Mouse (Mus musculus) kidney, postnatal 36 days (tissue): ENCODE measurements at regions not wholly inside any gene's neighbourhood (a gene's known extent, or its start where the extent isn't known, plus 50 kb on each side); places are given as distances from the start of the nearest gene placed in this dataset.

Source experiments
- DNase-seq, 2 experiments: peaks; one replicate each; pipeline ENCODE4 v3.0.0; 2021 to 2022; ENCODE audit warnings: mixed read lengths in 2 of 2

- DNase-seq = no peak
Observed at GRCm38 (mm10) chr7:67895166-67895565, 57.5 kb upstream of the Igf1r start.

- no peak for DNase-seq
Observed at GRCm38 (mm10) chr7:67892917-67893316, 59.7 kb upstream of the Igf1r start.

DNA sequence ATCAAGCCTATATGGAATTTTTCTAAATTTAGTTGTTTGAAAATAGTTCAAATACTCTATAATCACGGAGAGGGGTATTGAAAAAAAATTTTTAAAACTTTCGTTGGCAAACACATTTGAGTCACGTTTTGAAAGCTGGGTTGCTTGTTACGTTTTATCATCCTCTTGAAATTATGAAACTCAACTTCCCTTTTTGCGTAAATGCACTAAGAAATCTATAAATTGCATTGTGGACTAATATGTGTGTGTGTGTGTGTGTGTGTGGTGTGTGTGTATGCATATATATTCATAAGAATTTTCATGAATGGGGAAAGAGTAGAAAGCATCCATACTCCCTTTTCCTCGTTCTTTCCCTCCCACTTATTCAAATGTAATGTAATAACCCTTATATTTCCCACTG is 69.6 kb upstream of the Igf1r start:
- DNase-seq = no peak

DNA sequence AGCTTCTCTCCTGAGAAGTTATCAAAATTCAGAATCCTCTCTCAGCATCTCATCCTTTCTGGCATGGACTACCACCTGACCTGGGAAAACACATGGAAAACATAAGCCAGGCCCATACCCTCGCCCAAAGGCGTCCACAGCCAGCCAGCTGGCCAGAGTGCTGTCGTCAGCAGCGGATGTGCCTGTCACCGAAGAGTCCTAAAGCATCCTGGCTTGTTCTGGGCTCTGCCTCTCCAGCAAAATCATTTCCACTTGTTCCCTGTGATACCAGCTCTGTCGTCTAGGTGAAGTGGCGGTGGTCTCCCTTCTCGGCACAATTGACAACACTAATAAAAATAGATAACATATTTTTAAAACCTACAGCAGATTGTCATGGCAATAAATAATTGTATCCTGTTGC is 70.0 kb upstream of the Igf1r start:
- no peak for DNase-seq

DNA sequence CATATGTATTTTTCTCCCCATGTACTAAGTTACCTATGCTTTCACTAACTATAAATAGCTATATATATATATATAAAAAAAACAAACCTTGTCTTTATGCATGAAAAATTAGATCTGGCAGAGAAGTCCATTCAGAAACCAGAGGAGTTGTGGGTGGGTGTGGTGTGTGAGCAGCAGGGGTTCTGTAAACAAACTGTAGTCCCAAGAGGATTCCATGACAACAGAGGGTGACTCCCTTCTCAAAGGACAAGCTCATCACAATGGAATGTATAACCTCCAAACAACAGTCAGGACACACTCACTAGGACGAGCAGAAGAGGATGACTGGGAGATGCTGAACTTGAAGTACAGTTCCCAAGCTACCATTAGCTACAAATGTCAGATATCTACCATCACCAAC is 74.4 kb upstream of the Igf1r start:
- no peak for DNase-seq

DNA sequence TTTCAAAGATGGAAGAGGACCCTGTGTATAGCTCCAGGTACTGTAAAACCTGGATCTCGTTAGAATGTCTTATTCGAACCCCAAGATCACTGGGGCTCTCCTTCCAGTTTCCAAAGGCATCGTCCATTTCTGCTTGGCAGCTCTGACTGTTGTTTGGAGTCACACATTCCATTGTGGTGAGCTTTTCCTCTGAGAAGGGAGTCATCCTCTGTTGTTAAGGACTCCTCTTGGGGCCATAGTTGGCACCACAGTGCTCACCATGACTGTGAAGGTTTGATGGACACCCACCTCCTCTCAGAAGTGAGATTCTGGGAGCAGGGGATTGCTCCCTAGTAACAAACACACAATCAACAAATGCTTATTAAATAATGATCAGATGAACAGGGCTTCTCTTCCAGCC is 75.0 kb upstream of the Igf1r start:
- no peak for DNase-seq

DNA sequence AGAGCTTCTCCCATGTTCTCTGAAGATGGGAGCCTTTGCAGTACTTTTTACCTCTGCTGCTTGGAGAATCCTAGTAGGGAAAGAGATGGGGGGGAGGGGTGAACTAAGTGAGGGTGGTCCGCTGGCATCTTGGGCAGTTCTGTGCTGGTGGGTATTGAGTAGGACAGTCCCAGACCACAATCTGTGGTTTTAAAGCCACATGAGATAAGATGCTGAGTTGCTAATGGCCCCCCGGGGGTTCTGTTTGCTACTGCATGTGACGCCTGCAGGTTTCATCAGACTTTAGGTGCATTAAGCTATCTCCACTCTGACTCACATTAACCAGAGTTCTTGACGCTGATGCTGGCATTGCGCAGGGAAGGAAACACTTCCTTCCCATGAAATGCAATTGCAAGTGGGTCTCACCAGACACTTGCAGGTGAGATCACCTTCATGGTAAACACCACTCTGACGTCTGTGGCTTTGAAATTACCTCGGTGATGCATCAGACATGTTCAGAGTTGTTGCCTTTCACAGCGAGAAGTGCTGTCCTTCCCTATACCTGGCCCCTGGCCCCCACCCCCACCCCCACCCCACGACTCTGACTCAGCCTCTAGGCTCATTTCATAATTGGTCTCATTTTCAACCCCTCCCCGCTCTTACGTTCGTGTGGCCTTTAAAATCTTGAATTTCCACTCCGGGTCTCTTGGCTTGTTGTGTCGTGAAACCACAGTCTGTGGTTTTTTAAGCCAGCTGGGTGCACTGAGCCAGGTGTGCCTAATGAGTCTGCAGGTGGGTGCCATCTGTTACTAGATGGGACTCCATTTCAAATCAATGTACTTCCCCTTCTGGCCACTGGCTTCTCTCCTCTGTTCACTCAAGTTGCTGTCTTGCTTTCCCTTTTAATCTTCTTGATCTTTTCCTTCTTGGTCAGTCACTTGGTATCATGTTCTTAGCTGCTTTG is 94.8 kb upstream of the Synm start:
- DNase-seq = no peak

DNA sequence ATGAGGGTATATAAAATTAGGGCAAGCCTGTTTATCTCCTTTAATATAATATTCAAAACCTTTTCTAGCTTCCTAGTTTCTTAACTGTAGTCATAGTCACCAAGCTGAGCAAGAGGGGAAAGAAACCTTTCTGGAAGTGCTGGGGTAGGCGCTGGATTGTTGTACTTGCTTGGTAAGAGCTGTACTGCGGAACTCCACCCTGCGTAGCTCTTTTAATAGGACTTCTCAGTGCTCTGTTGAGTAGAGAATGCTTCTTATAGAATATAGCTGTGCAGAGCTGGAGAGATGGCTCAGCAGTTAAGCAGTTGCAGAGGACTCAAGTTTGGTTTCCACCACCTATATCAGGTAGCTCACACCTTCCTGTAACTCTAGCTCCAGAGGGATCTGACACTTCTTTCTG is 93.3 kb upstream of the Synm start:
- DNase-seq = no peak

GRCm38 (mm10) chr7:67849509-67849862 is 89.9 kb upstream of the Synm start:
- no peak for DNase-seq

GRCm38 (mm10) chr7:67848589-67849508 is 89.3 kb upstream of the Synm start:
- DNase-seq = peak; percentile 66 to 70

DNA sequence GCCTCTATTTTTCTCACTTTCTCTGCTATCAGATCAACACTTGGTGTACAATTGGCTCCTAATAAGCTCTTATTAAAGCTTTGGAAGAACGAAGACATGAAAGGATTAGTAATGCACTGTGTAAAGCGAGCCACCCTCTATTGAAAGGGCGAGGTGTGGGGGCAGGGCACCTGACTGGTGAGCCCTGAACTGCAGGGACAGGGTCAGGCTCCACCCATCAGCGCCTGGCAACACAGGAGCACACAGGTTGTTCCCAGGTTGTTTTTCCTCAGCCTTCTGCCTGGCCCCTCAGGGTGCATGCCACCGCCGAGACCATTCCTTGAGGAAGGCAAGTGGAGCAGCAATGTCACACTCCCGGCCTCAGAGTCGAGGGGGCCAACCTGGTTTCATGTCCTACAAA is 87.3 kb upstream of the Synm start:
- peak; percentile 45 to 56 for DNase-seq

DNA sequence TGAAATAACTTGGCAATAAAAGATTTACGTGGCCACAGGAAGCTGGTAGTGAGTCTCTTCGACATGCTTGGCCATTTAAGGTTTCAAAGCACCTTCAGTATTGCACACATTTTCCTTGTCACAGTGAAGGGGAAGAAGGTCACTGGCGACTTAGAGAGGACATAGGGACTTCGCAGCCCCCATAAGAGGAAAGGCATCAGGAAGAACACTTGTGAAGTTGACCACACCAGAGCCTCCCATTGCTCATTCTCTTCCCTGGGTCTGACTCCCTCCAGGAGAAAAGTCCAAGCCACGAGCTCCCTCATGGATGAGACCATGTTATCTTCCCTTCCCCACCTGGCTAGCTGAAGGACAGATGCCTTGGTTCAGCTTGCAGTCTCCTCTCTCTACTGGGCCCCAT is 77.4 kb upstream of the Synm start:
- DNase-seq = no peak

DNA sequence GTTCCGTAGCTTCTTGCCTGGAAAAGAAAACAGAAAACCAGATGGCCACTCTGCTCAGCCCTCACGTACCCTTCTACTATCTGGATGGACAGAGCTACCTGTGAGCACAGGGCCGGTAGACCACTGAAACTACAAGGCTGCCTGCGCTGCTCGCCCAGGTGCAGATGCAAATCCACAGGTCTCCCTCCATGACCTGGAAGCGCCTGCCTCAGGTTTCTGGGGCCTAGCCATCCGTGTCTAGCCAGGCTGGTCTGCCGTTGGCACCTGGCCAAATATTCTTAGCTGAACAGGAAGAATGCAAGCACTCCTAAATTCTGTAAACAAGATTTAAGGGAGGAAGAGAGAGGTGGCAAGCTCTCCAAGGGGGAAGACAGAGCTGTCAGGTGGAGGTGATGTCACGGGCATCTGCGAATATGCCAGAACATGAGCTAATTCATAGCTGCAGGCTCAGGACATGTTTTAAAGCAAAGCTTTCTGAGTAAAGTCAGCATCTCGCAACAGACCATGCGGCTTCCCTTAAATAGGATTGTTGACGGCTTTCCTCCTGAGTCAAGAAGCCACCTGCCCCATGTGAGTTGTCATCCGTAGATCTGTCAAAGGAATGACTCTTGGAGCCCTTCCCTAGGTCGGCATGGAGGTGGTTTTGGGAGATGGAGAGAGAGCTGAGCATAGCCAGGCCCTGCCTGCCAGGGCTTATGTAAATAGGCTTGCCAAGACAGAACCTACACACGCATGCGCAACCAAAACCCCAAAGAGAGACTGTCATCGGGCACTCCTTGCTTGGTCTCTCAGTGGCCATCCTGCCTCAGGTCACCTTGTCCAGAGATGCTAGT is 76.8 kb upstream of the Synm start:
- peak; percentile 51 to 62 for DNase-seq

DNA sequence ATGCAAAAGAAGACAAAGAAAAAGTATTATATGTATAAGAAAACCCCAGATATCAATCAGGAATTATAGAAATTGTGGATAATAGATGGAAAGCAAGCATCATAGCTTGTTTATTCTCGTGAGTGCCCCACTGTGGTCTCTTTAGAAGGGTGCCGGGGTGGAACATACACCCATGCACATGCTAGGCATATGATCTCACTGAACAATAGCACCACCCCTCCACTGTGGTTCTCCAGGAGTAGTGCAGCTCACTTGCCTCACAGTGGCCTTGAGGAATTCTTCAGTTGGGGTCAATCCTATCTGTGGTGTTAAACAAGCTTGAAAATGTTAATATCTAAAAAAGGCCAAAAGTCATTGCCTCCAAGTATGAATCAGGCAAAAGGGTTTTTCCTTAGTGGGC is 72.2 kb upstream of the Synm start:
- no peak for DNase-seq

- DNase-seq = no peak
Observed at GRCm38 (mm10) chr7:67827386-67827785, 67.8 kb upstream of the Synm start.

DNA sequence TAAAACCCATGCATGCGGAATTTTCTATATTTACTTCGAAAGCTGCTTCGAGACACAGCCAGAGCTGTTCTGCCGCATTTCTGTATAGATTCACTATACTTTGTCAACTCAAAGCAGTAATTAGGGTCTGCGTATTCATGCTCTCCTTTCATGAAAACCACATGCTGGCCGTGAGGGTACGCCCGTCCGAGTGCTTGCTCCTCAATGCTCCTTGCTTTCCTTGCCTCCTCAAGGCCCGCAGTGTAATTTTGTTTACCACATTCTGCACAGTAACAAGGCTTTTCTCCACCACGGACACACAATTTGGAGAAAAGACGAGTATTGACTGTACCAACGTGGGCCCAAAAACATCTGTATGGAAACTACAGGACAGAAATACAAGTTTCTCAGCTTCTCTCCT is 67.4 kb upstream of the Synm start:
- no peak for DNase-seq

DNA sequence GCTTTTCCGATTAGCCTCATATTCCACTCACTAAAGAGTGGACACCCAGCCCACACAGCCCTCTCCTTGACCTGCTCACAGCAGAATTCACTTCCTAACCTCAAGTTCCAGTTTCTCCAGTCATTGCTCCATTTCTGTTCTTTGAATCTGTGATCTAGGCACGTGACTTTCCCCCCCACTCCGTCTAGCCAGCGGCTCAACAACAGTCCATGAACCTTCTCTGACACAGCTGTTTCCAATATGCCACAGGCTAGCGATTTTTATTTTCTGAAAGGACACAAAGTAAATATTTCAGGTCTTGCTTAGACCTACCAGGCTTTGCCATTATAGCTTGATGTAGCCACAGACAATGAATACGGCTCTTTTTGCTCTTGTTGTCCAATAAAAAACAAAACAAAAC is 66.8 kb upstream of the Synm start:
- no peak for DNase-seq

- DNase-seq = no peak
Observed at GRCm38 (mm10) chr7:67825636-67826280, 66.2 kb upstream of the Synm start.

DNA sequence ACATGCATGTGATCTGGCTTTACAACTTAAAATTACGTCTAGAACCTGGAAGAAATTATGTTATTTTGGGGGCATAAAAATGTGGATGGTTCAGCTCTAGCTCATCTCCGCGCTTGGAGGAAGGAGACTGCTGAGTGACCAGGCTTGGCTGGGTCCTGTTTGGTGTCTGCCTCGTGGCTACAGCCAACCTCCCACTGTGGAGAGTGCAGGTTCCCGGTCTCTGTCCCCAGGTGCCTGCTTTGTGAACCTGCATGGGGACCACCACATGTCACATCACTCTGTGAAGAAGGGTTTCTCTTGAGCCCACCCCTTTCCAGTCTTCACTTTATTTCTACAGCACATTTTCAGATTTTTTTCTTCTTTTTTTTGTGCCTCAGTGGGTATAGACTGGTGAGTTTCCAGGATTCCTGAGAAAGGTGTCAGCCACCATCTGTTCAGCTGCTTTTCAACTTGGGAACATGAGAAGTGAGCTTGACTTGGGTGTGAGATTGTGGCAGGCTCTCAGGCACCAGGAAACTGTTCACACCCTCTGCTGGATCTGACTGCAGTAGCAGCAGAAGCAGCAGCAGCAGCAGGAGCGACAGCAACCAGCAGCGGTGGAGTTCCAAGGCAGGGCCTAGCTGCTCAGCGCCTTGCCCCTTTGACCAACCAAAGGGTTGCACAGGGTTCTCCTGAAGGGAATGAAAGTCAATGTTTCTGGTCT is 64.6 kb upstream of the Synm start:
- no peak for DNase-seq

DNA sequence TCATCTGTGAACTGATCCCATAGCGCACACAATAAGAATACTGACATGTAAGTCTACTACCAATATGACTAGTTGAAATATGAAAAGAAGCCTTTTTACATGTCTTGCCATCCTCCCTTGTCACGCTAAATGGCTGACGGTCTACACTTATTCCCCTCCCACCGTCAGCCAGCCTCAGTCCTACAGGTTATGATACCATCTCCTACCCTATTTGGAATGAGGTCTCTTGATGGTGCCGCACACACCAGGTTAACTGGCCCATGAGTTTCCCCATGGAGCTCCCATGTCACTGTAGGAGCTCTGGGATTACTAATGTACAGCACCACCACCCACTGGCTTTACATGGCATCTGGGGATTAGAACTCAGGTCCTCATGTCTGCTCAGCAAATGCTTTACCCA is 60.0 kb upstream of the Synm start:
- no peak for DNase-seq

GRCm38 (mm10) chr7:67817556-67817955 is 58.0 kb upstream of the Synm start:
- DNase-seq = no peak

DNA sequence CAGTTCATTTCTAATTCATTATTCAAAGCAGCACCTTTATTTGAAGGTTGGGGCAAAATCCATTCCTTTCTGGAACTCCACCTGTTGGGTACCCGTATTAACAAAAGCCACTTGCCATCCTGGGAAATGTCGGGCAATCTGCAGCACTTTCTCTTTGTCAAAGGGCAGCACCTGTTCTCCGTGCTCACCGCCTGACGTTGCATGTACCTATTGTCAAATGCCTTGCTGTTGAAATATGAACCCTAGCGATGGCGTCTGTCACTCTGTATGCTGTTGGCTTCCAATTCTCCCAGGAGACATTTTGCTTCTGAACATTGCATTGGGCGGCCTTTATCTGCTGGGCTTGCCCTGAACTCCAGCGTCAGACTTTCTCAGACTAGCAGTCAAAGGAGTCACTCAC is 55.3 kb upstream of the Synm start:
- no peak for DNase-seq
